Mouse (Mus musculus): ENCODE data around the gene Kcnk1.

Kcnk1 gene

DNA sequence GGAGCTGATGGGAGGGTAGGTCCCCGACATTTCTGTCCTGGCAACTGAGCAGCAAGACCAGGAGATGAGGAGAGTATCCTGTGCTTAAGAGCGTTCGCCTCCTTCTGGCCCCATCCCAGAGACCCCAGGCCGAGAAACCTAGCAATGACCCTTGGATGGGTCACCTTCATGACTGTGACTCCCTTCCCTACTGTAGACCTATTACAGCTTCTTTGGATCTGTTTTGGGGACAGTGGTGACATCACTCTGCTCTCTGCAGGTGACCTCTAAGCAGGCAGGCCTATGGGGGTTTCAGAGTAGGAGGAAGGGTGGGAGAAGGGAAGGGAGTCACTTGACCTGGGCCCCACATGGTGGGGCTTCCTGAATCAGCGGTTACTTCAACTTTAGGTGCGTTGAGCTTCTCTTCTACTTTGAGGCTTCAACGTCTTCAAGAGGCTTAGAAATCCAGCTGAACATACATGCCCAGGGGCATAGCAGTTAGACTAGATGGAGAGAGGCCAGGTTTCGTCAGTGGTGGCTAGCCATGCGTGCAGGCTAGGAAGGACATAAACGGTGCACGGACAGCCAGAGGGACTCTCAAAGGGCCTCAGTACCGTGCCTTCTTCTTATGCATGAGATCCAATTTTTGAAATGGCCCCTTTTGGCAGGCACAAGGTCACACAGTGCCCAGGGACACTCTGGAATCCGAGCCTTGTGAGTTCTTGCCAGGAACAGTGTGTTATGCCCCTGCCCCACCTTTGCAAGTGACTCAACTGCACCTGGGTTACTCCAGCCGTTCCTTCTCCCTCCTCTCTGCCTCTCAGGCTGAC lies 1.3 kb downstream of the Kcnk1 start:
- DNase-seq (ENCODE audit: low read depth, low spot score), result no peak

DNA sequence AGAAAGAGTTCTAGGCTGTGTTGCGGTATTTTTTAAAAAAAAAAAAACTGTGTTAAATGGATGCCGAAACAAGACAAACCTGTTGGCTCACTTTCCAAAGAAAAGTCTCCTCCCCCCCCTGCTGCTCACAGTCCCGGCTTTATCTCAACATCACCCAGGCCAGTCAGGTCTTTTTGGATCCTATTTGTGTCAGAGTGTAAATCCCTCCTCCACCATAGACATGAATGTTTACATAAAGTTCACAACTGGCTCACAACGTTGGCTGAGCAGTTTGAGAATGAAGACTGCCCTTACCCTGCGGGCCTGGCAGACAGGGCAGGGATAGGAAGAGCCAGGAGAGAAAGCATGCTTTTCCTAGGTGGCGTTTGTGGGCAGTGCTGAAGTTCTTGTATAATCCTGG lies 2.0 kb downstream of the Kcnk1 start:
- DNase-seq (ENCODE audit: low read depth, low spot score), result peak; percentile 16

DNA sequence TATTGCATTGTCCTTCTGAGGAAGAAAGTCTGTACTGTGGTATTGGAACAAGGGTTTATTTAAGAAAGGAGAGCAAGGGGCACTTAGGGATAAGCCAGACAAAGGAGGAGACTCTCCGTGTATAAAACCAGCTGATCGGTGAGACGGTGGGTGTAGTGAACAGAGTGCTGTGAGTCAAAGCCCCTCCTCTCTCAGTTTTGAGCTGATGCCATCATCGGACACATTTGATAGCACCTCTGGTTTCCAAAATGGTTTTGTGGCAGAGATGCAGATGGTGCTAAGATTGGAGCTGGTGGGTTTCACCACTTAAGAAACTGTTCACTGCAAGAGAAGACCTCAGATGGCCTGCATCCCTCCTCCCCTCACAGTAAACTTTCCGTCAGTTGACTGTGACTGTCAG lies 2.6 kb downstream of the Kcnk1 start:
- DNase-seq (ENCODE audit: low read depth, low spot score), result no peak

DNA sequence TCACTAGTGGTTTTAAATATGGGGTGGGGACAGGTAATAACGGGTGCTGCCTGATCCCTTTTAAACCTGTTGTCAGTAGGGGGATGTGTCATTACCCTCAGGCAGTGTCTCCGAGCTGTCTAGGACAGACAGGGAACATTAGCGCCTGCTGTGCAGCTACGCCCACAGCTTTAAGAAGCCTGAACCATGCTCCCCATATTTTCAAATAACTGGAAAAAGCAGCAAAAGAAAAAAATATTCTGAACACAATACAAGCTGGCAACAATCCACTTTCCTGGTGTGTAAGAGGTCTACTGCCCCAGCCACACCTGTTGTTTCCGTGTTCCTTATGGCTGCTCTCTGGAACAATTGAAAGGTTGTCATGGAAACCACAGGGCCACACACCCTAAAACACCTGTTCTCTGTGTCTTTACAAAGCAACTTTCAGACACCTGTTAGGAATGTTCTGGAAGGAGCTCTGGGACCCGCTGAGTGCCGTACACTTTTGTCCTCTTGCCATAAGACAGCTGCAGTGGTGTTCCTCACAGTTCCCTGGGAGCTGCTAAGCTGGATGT lies 4.9 kb downstream of the Kcnk1 start:
- peak; percentile 73 for DNase-seq (ENCODE audit: low read depth, low spot score)

DNA sequence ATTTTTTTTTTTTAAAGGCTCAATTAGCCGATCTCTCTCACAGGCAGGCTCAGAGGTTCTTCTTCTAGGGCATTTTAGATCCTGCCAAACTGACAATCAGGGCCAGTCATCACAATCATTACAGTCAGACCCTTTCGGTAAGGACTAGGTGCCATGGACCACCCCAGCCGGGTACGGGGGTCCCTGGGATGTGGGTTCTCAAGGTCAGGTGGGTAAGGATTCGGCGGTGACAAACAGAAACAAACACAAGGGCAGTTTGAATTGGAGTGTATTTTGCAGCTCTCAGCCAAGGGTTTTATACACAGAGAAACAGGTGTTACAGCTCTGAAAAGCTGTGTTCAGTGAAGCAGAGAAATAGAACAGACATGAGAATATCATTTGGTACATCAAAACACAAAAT lies 8.6 kb downstream of the Kcnk1 start:
- DNase-seq (ENCODE audit: low read depth, low spot score), result no peak

DNA sequence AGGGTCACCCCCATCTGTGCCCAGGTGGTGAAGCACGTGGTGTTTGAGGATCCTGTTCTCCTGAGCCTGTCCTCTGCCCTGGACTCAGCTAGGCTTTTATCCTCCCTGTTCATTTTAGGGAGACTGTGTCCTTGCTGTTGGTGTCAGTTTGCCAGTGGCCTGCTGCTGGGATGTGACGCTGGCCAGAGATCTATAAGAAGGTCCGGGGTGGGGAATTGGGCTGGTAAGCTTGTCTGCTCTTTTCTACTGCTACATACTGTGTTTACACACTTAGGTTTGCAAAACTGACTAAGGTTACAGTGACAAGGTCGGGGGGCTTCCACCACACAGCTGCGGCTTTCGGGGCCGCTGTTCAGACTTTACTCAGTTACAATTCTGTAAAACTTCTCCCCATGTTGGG lies 10.0 kb downstream of the Kcnk1 start:
- DNase-seq (ENCODE audit: low read depth, low spot score), result no peak

DNA sequence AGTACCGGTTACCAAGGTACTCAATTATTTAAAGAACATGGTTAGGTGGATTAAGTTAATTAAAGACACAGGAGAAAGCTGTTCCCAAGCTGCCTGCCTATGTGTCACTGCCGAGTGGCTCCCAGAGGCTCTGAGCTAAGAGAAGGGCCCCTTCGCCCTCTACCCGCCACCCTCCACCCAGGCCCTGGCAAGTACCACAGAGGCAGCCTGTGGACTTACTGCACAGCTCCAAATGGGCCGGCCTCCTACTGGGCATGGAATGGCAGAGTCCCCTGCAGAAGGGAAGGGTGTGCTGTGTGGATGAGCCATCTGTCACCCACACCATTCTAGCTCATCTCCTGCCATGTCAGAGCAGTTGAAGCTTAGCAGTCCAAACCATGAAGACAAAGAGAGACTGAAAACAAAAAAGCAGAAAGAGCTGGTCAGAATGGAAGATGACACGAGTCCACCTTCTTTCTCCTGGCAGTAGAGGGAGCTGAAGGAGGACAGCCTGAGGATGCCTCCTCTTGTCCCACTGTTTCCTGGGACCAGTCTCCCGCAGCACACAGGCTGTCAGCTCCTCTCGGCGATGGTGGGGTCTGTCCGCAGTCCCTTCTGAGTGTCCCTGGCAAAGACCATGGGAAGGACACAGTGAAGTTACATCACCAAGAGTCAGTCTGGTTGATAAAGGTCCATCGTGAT lies 11.5 kb downstream of the Kcnk1 start:
- DNase-seq (ENCODE audit: low read depth, low spot score), result no peak

DNA sequence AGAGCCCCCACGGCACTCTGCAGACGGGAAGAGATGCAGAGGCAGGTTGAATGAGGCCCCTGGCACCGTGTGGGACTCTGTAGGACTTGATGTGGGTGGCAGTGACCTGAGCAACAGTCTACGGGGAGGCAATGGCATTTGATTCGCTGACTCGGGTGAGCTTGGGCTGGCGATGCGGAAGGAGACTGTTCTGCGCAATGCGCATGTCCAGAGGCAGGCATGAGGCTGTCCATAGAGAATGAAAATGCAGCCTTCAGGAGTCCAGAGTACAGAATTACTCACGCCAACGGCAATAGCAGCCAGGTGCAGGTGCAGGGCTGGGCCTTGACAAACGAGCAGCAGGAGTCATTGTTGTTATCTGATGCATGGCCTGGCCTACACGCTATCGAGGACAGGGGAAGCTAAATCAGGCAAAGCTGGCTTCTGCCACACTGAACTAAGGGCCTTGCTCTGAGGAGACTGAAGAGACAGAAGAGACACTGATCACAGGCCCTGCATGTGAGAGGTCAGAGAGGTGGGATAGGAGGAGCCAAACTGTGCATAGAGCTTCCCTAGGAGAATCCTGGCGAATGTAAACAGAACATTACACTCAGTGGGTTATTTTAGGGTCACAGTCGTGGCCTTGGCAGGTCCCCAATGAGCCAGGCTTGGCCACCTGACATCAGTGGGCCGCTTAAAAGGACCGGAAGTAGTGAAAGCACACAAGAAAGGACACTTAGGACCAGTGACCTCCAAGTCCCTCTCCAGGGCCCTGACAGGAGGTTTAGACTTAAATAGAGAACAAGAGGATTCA lies 12.8 kb downstream of the Kcnk1 start:
- peak; percentile 55 for DNase-seq (ENCODE audit: low read depth, low spot score)

DNA sequence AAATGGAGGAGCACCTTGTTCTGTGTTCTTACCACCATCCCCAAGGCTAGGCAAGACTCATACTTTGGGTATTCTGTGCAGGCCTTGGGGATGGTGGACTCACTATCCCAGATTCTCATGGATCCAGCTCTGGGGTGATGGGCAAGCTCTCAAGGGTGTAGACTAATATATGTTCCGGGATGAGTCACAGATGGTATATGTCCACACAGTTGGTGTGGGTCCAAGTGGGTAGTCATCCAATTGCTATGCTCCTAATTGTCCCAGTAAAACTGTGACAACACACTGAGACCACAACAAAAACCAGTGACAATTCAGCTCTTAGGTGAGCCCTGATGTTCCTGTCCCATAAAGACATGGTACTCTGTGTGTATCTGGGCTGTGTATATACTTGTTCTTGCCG lies 14.0 kb downstream of the Kcnk1 start:
- DNase-seq (ENCODE audit: low read depth, low spot score), result no peak

DNA sequence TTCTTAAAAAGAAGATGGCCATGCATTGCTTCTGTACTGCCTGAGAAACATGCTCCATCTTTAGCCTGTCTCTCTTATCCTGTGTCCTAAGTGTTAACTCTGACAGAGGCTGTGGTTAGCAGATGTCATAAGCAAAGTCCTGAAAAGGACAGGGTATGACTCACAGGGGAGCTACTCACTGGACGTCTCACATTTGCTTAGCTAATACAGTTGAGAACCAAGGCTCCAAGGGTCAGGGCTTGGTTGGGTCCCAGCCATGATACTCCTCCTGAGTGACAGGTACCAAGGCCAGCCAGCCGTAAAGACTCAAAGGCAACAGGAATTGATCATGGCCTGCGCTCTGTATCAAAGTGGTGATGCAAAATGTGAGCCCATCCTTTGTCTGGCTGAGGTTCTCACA lies 15.9 kb downstream of the Kcnk1 start:
- no peak for DNase-seq (ENCODE audit: low read depth, low spot score)

DNA sequence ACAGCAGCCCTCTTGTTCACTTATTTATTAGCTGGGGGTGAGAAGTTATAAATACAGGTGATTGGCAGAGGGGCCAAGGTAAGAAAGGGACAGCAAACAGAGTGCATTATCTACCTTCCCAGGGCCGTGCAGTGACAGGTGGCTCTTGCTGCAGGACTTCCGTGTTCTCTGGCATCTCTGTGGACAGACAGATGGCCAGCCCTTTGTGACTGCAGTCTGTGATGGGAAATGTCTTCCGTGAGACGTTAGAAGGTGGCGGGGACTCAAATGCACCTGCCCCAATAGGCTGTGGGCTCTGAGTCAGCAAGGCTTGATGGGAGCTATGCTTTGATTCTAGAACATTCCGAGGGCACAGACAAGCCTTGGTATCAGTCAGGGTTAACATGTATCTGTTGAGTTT lies 17.4 kb downstream of the Kcnk1 start:
- DNase-seq (ENCODE audit: low read depth, low spot score), result no peak

DNA sequence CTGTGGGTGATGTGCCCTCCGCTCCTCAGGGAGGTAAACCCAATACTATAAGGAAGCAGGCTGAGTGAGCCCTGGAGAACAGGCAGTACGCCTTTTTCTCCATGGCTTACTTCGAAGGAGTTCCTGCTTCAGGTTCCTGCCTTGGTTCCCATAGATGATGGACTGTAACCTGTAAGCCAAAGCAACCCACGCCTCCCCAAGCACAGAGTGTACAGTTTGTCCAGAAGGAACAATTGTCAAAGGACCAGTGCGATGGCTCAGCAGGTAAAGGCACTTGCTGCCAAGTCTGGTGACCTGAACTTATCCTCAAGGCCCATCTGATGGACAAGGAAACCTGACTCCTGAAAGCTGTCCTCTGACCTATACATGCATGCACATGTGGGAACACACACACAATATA lies 18.7 kb downstream of the Kcnk1 start:
- no peak for DNase-seq (ENCODE audit: low read depth, low spot score)

DNA sequence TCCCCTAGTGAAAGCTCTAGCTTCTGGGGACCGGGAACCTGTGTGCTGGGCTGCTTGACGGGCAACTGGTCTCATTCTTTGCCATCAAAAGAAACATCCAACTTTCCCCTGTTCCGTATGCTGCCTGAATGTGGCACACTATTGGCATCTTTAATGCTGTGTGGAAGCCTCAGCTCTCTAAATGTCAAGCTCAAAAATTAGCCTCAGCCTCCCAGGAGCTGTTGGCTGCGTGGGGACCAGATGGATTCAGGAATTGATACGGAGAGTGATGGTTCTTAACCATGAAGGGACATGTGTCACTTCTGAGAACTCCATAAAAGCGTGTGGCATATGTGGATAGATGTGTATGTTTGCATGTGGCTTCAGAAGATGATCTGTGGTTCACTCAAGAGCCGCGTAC lies 27.0 kb downstream of the Kcnk1 start:
- no peak for DNase-seq (ENCODE audit: low read depth, low spot score)

DNA sequence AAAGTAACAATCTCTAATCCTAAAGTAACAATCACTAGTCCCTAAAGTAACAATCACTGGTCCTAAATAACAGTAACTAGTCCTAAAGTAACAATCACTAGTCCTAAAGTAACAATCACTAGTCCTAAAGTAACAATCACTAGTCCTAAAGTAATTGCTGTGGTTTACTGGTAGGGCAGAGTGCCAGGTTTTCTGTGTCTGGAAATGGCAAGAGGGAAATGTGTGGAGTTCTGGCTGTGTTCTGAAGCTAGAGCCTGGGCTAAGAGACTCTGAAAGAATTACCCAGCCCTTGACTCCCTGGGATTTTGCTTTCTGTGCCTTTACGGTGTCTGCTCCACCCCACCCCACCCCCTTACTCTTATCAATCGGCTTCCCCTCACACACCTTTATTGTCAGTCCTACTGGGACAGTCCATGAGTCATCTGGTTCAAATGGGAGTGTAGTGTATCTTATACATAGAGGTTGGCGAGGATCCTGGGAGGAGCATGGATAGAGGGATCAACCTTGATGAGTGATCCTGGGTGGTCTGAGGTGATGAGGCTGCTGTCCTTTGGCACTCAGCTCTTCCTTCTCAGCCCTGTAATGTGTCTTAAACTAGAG lies 28.8 kb downstream of the Kcnk1 start:
- no peak for DNase-seq (ENCODE audit: low read depth, low spot score)

DNA sequence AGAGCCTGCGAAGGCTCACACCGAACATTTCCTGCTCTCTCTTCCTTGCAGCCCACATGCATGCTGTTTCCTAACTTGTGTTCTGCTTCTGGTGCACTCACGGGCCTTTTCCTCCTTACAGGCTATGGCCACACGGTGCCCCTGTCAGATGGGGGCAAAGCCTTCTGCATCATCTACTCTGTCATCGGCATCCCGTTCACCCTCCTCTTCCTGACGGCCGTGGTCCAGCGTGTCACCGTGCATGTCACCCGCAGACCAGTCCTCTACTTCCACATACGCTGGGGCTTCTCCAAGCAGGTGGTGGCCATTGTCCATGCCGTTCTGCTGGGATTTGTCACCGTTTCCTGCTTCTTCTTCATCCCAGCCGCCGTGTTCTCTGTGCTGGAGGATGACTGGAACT lies 29.9 kb downstream of the Kcnk1 start:
- DNase-seq (ENCODE audit: low read depth, low spot score), result no peak

DNA sequence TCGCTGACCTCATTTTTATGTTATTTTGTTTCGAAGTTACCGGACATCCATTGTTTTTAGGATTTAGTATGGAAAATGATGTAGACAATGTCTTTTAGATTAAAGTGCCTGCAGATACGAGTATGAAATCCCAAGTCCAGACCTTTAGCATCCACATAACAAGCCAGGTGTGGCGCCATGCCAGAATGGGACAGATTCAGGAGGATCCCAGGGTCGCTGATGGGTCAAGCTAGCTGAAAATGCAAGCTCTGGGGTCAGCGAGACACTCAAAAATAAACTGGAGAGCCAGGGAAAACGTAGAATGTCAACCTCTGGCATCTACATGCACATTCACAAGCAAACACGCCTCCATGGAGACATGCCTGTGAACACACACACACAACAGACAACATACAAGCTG lies 31.2 kb downstream of the Kcnk1 start:
- no peak for DNase-seq (ENCODE audit: low read depth, low spot score)

DNA sequence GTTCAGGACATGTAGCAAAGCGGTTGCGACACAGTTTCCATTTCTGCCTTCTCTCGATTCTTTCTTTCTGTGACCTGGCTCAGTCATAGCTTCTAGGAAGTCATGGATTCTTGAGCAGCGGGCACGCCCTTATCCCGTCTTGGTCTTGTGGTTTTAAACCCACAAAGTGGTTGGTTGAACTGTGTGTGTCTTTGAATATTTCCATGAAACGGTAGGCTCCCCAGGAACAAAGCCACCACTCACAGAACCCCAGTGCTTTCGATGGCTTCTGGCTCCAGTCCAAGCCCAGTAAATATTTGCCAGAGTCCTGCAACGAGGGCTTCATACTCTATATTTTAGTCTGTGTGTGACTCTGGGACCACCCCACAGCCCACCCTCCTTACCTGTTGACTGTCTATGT lies 31.6 kb downstream of the Kcnk1 start:
- DNase-seq (ENCODE audit: low read depth, low spot score), result no peak

DNA sequence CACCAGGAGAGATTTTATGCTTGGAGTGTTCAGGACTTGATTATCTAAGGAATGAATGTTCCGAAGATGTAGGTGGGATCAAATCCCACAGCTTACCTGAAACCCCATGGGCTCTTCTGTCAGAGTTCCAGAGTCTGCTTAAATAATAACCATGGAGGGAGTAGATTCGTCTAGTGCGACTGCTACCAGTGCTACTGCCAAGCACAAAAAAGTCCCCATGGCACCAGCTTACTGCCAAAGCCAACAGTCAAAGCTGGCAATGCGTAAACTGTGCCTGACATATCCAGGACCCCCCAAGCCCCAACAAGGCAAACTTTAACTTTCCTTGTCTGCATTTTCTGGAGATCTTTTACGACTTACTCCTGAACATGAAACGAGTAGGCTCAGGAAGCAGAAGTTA lies 32.5 kb downstream of the Kcnk1 start:
- no peak for DNase-seq (ENCODE audit: low read depth, low spot score)

DNA sequence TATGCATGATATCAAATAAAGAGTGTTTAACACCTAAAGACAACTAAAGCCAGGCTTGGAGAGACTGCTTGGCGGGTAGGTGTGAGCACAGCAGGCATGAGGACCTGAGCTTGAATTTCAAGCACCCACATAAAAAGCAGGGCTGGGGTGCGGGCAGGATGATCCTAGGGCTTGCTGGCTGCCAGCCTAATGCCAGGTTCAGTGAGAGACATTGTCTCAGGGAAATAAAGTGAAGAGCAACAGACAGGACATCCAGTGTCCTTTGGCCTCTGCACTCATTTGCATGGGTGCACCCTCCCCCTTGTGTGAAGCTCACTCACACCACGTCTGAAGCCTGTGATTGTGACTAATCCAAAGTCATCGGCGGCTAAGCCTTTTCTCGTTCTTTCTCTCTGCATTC lies 34.0 kb downstream of the Kcnk1 start:
- no peak for DNase-seq (ENCODE audit: low read depth, low spot score)

DNA sequence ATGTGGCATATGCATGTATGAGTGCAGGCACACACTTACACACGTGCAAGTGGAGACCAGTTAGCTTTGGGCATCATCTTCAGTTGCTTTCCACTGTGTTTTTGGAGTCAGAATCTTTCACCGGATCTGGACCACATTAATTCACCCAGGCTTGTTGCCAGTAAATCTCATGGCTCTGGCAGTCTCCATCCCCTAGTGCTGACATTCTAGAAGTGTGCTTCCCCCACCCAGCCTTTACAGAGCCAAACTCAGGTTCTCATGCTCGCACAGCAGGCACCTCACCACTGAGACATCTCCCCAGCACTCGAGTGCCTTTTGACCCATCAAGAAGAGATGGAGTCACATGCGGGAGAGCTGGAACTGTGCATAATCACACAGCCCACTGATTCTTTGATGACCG lies 37.8 kb downstream of the Kcnk1 start:
- no peak for DNase-seq (ENCODE audit: low read depth, low spot score)

DNA sequence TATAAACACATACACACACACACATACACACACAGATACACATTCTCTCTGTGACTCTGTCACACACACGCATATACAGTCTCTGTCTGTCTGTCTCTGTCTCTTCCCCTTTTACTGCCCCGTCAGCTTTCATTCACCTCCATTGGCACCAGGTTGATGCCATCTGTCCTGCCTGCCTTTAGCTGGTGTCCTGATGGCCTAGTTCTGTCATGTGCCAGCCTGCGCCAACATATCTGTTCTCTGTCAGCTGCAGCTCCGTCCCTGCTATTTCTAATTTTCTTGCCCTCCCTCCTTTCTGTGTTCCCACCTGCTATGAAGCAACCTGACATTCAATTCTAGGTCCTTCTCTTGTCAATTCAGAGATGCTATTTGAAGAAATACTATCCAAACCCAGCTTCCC lies 40.1 kb downstream of the Kcnk1 start:
- DNase-seq (ENCODE audit: low read depth, low spot score), result no peak

DNA sequence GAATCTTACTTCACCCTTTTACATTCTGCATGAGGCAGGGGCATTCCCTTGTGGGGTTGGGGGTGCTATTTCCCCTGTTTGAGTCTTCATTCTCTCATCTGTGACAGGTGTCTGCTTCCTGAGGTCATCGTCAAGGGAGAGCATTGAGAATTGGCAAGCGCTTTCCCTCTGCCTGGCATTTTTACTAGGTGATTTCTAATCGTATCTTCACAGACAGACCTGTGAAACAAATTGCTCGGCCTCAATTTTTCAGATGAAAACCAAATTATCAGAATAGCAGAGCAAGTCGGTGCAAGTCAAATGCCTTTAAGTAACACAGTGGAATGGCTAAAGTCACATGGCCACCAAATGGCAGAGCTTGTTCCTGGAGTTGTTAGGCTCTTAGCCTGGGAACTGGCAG lies 41.4 kb downstream of the Kcnk1 start:
- DNase-seq (ENCODE audit: low read depth, low spot score), result no peak
